Mouse (Mus musculus) ES-E14 (cell line): ENCODE measurements around the gene Vgll3. TPM values are rescaled to one million over a fixed set of nuclear protein-coding genes. Genes with fewer than 3 reads are reported as not detected.

Experiments used
- DNase-seq: peaks from one replicate; pipeline ENCODE4 v3.0.0-alpha.2; 2013; ENCODE audit warnings: low read depth, low spot score
- H3K27ac ChIP-seq: 2 replicates; pipeline ENCODE4 v1.5.1; 2012; ENCODE audit warnings: low read depth, mild to moderate bottlenecking, low read length, moderate library complexity, mixed read lengths; ENCODE audit not compliant: poor library complexity, insufficient read depth, severe bottlenecking
- H3K36me3 ChIP-seq: 2 replicates; pipeline ENCODE4 v1.6.1; 2012; ENCODE audit warnings: mild to moderate bottlenecking, low read length, moderate library complexity, mixed read lengths; ENCODE audit not compliant: control insufficient read depth, poor library complexity, insufficient read depth, severe bottlenecking
- H3K4me1 ChIP-seq, 2 experiments: fragments of 150-350 bp in 1 of 2; sonication (generic) in 1 of 2; 2 replicates each; pipeline ENCODE4 v1.6.1; 2012; ENCODE audit warnings: low read length in 2 of 2, mild to moderate bottlenecking in 1 of 2, mixed read lengths in 1 of 2; ENCODE audit not compliant: control insufficient read depth in 2 of 2, insufficient read depth in 2 of 2, poor library complexity in 1 of 2
- H3K4me3 ChIP-seq, 2 experiments: fragments of 150-350 bp in 1 of 2; sonication (generic) in 1 of 2; 2 replicates each; pipeline ENCODE4 v1.5.1; 2012; ENCODE audit warnings: low read length in 2 of 2, low read depth in 1 of 2, mild to moderate bottlenecking in 1 of 2, mixed read lengths in 1 of 2; ENCODE audit not compliant: insufficient read depth in 1 of 2, poor library complexity in 1 of 2, severe bottlenecking in 1 of 2
- H3K9ac ChIP-seq: 2 replicates; pipeline ENCODE4 v1.6.1; 2012; ENCODE audit warnings: low read depth, mild to moderate bottlenecking, low read length, mixed read lengths; ENCODE audit not compliant: poor library complexity, insufficient read depth, severe bottlenecking
- H3K9me3 ChIP-seq: fragments of 150-350 bp; sonication (generic); 2 replicates; pipeline ENCODE4 v1.6.1; 2012; ENCODE audit warnings: low read depth, mild to moderate bottlenecking, low read length; ENCODE audit not compliant: control insufficient read depth, insufficient read depth
- CHD2 ChIP-seq: IDR thresholded peaks from 2 replicates; pipeline ENCODE4 v1.6.1; 2014; ENCODE audit warnings: mild to moderate bottlenecking, low read depth, low read length, inconsistent platforms
- HCFC1 ChIP-seq: IDR thresholded peaks from 2 replicates; pipeline ENCODE4 v1.6.1; 2012; ENCODE audit warnings: low read length, inconsistent platforms, borderline replicate concordance; ENCODE audit not compliant: insufficient read depth
- MAFK ChIP-seq: IDR thresholded peaks from 2 replicates; pipeline ENCODE4 v1.6.1; 2014; ENCODE audit warnings: mild to moderate bottlenecking, low read depth, low read length, inconsistent platforms; ENCODE audit not compliant: insufficient read depth
- ZC3H11A ChIP-seq: IDR thresholded peaks from 2 replicates; pipeline ENCODE4 v1.6.1; 2012; ENCODE audit warnings: low read depth, mild to moderate bottlenecking, inconsistent platforms, low read length, borderline replicate concordance
- ZNF384 ChIP-seq: IDR thresholded peaks from 2 replicates; pipeline ENCODE4 v1.6.1; 2012; ENCODE audit warnings: low read depth, low read length, inconsistent platforms
- in situ Hi-C, 2 experiments: fragments of 600-800 bp; cut with MboI; formaldehyde crosslinking; loops; one replicate each; pipeline ENCODE4 v1.15.1; 2025; ENCODE audit warnings: low sequenced_read_pairs in 2 of 2, inconsistent platforms in 1 of 2; ENCODE audit not compliant: unreplicated experiment in 2 of 2
- total RNA-seq: library from RNA; depleted of rRNA; stranded (reverse); fragments of 300-350 nt; gene quantifications from 2 replicates; pipeline ENCODE4 v1.2.3, GENCODE M21; 2012

Vgll3 gene
- total RNA-seq, 1 experiment, result 11.0 TPM

- in situ Hi-C loops, result no loop called here
Measured at GRCm38 (mm10) chr16:65820803-65821202, 5.7 kb downstream of the Vgll3 start.

GRCm38 (mm10) chr16:65823721-65824120 is 8.7 kb downstream of the Vgll3 start:
- no peak for DNase-seq
- H3K9me3 ChIP-seq, result no peaks in the 10 kb centered on the region
- in situ Hi-C loops, result no loop called here
- H3K4me3 ChIP-seq, result no peak overlapping the region
- TF ChIP-seq CHD2 (no peak), MAFK (no peak), ZNF384 (no peak), HCFC1 (no peak), ZC3H11A (no peak)
- no peak overlapping the region for H3K27ac ChIP-seq
- no peak overlapping the region for H3K9ac ChIP-seq
- H3K4me1 ChIP-seq, result no peaks in the 10 kb centered on the region
- H3K36me3 ChIP-seq, result no peaks in the 10 kb centered on the region

More at GRCm38 (mm10) chr16:65820803-65821202, 5.7 kb downstream of the Vgll3 start:
- no peak for TF ChIP-seq ZC3H11A
- TF ChIP-seq ZNF384, result no peak
- no peak for TF ChIP-seq HCFC1
- no peak for TF ChIP-seq MAFK
- no peak for TF ChIP-seq CHD2
- Histone ChIP-seq H3K9ac (no peak overlapping the region), H3K27ac (no peak overlapping the region), H3K4me1 (no peaks in the 10 kb centered on the region), H3K36me3 (no peaks in the 10 kb centered on the region), H3K9me3 (no peaks in the 10 kb centered on the region), H3K4me3 (no peak overlapping the region)
- no peak for DNase-seq

GRCm38 (mm10) chr16:65828141-65828565 is 13.1 kb downstream of the Vgll3 start:
- TF ChIP-seq ZNF384 (0 out of 2 replicates have a peak, but pooled peaks have one; percentile 18), CHD2 (no peak), HCFC1 (no peak), ZC3H11A (no peak), MAFK (no peak)
- no peaks in the 10 kb centered on the region for H3K36me3 ChIP-seq
- no peak overlapping the region for H3K27ac ChIP-seq
- no peak overlapping the region for H3K9ac ChIP-seq
- no peak for DNase-seq
- in situ Hi-C loops, result no loop called here
- no peaks in the 10 kb centered on the region for H3K4me1 ChIP-seq
- no peak overlapping the region for H3K4me3 ChIP-seq
- no peaks in the 10 kb centered on the region for H3K9me3 ChIP-seq

GRCm38 (mm10) chr16:65829096-65829495 is 14.0 kb downstream of the Vgll3 start:
- no peaks in the 10 kb centered on the region for H3K9me3 ChIP-seq
- no peak overlapping the region for H3K9ac ChIP-seq
- no peak overlapping the region for H3K27ac ChIP-seq
- TF ChIP-seq HCFC1, result no peak
- TF ChIP-seq MAFK, result no peak
- no peak for TF ChIP-seq ZC3H11A
- no peak for TF ChIP-seq CHD2
- no peak for TF ChIP-seq ZNF384
- in situ Hi-C loops, result no loop called here
- H3K4me3 ChIP-seq, result no peak overlapping the region
- no peak for DNase-seq
- no peaks in the 10 kb centered on the region for H3K4me1 ChIP-seq
- H3K36me3 ChIP-seq, result no peaks in the 10 kb centered on the region

GRCm38 (mm10) chr16:65834721-65835120 is 19.7 kb downstream of the Vgll3 start:
- Histone ChIP-seq H3K27ac (no peak overlapping the region), H3K9ac (no peak overlapping the region), H3K9me3 (no peaks in the 10 kb centered on the region), H3K4me3 (no peak overlapping the region), H3K36me3 (no peaks in the 10 kb centered on the region), H3K4me1 (no peaks in the 10 kb centered on the region)
- DNase-seq, result no peak
- no peak for TF ChIP-seq ZC3H11A
- TF ChIP-seq CHD2, result no peak
- no peak for TF ChIP-seq ZNF384
- no peak for TF ChIP-seq HCFC1
- TF ChIP-seq MAFK, result no peak
- in situ Hi-C loops, result no loop called here
